In genomic region chr16:85415415-85415814, GRCm38 (mm10) we compare ENCODE assay signal across 9 mouse cellular contexts.
DNase-seq lines count a peak whose midpoint lies in the region.
"Had no signal": no experiment of that assay in that cellular context is flagged by ENCODE, and none has a peak within 500 bp of the region (broad histone marks: within the 10 kb centered on the region; RNA-seq: fewer than 3 reads in every experiment).

No protein-coding gene starts in this region.

- H3K27ac ChIP-seq in heart, embryonic 10.5 days = no peak overlapping the region
- H3K27ac ChIP-seq: heart, embryonic 13.5 days had no signal

- H3K27me3 ChIP-seq in heart, embryonic 10.5 days (ENCODE audit: insufficient read depth, poor library complexity, severe bottlenecking) = no peaks in the 10 kb centered on the region
- H3K27me3 ChIP-seq: heart, embryonic 13.5 days had no signal

- WGBS in heart, embryonic 10.5 days = 84% methylated on average over 3 of the region's 3 CpGs

- DNase-seq in heart, adult 18-20 months = peak; percentile 77 to 85
- DNase-seq in heart, embryonic 10.5 days (ENCODE audit: low spot score) = no peak
- DNase-seq in ovary, adult 18-20 months (ENCODE audit: low spot score) = peak; percentile 44
- DNase-seq in ovary, postnatal 10 days (ENCODE audit: low spot score) = no peak
- peak; percentile 84 to 90 for DNase-seq in cerebellum, postnatal 36 days
- DNase-seq in testis, postnatal 10 days (ENCODE audit: low spot score) = peak; percentile 59
- DNase-seq in frontal cortex, adult 2 months (ENCODE audit: extremely low spot score in 1 of 2, low spot score in 1 of 2) = no peak
- no peak for DNase-seq in thymus, postnatal 25 days

- H3K4me1 ChIP-seq in heart, embryonic 10.5 days = no peaks in the 10 kb centered on the region
- H3K4me1 ChIP-seq: heart, embryonic 13.5 days had no signal

- no peak overlapping the region for H3K4me3 ChIP-seq in heart, embryonic 10.5 days
- H3K4me3 ChIP-seq: heart, embryonic 13.5 days had no signal

- H3K36me3 ChIP-seq in heart, embryonic 10.5 days = no peaks in the 10 kb centered on the region
- H3K36me3 ChIP-seq: heart, embryonic 13.5 days had no signal

- H3K9me3 ChIP-seq in heart, embryonic 10.5 days = no peaks in the 10 kb centered on the region
- H3K9me3 ChIP-seq: heart, embryonic 13.5 days had no signal

Comparison
In these comparisons a context has a peak if more than half of its experiments do, and no peak if none do; other contexts are left out.
1. DNase-seq: peak in heart, adult 18-20 months (2 of 2), ovary, adult 18-20 months (single experiment), cerebellum, postnatal 36 days (2 of 2) and testis, postnatal 10 days (single experiment); none in heart, embryonic 10.5 days (single experiment), ovary, postnatal 10 days (single experiment), frontal cortex, adult 2 months (0 of 2) and thymus, postnatal 25 days (single experiment).